Mouse (Mus musculus): Measurements from ENCODE around the gene Zzz3.

DNA sequence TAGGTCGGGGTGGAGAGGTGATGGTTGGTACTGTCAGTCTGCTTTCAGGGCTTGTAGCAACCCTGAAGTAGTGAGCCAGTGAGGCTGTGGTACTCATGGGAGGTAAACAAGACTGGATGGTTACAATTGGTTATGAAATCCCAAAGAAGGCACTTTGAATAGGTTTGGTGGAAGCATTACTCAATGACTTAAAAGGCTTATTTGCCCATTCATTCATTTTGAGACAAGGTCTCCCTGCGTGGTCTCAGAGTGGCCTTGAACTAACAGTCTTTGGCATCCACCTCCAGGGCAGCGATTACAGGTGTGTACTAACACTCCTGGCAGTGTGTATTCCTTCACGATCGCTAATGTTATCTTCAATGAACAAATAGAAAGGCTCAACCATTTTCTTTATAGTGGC, 44.3 kb upstream of the Zzz3 start:
- TF ChIP-seq CTCF (IDR thresholded peaks at IDR 0.05) (no peak), POLR2A (IDR thresholded peaks at IDR 0.05; ENCODE audit: insufficient read depth, low read depth, low read length) (no peak)
